Mouse (Mus musculus): ENCODE data around the gene Thap11. TPM values are rescaled to one million over a fixed set of nuclear protein-coding genes. Genes with fewer than 3 reads are reported as not detected.

Gene Thap11
- polyA plus RNA-seq, 1 experiment = 41.5 TPM

GRCm38 (mm10) chr8:105874301-105874700 is 19.4 kb downstream of the Thap11 start:
- H3K27ac ChIP-seq (ENCODE audit: insufficient read depth, low read depth, low read length) = peak overlapping the region; percentile 51
- TF ChIP-seq POLR2A (IDR thresholded peaks at IDR 0.05; ENCODE audit: low read depth, low read length) (no peak), CTCF (conservative IDR thresholded peaks at IDR 0.05; ENCODE audit: insufficient read depth, insufficient read length, low read depth, low read length) (no peak)
- no peaks in the 10 kb centered on the region for H3K27me3 ChIP-seq (replicated peaks; ENCODE audit: control insufficient read depth, insufficient read depth, low read length)
- peak; percentile 45 for DNase-seq
- peaks cover 4% of the 10 kb centered on the region; the same call in 1 of the 2 replicates for H3K4me1 ChIP-seq (ENCODE audit: control insufficient read depth, insufficient read depth, low read length)
- H3K36me3 ChIP-seq (ENCODE audit: control insufficient read depth, insufficient read depth, low read length) = no peaks in the 10 kb centered on the region
- 63% methylated on average over 6 of the region's 6 CpGs for WGBS
- no peak overlapping the region for H3K4me3 ChIP-seq (ENCODE audit: insufficient read depth, low read depth, low read length)

- H3K27me3 ChIP-seq (replicated peaks; ENCODE audit: control insufficient read depth, insufficient read depth, low read length) = no peaks in the 10 kb centered on the region
- no peak for TF ChIP-seq CTCF (conservative IDR thresholded peaks at IDR 0.05; ENCODE audit: insufficient read depth, insufficient read length, low read depth, low read length)
- peak; percentile 84 for TF ChIP-seq POLR2A (IDR thresholded peaks at IDR 0.05; ENCODE audit: low read depth, low read length)
- no peak within 1 kb of the TSS for H3K27ac ChIP-seq (ENCODE audit: insufficient read depth, low read depth, low read length)
- peaks cover 10% of the 10 kb centered on the region for H3K4me1 ChIP-seq (ENCODE audit: control insufficient read depth, insufficient read depth, low read length)
- peak within 1 kb of the TSS; percentile 96 for H3K4me3 ChIP-seq (ENCODE audit: insufficient read depth, low read depth, low read length)
- WGBS = under 1% methylated on average over 45 of the region's 45 CpGs
- peak; percentile 91 for DNase-seq
- H3K36me3 ChIP-seq (ENCODE audit: control insufficient read depth, insufficient read depth, low read length) = no peaks in the 10 kb centered on the region
Measured at GRCm38 (mm10) chr8:105880754-105881520, 26.0 kb downstream of the Thap11 start, which contains the start of gene Edc4. Edc4 (plus strand) TSS chr8:105880881.

DNA sequence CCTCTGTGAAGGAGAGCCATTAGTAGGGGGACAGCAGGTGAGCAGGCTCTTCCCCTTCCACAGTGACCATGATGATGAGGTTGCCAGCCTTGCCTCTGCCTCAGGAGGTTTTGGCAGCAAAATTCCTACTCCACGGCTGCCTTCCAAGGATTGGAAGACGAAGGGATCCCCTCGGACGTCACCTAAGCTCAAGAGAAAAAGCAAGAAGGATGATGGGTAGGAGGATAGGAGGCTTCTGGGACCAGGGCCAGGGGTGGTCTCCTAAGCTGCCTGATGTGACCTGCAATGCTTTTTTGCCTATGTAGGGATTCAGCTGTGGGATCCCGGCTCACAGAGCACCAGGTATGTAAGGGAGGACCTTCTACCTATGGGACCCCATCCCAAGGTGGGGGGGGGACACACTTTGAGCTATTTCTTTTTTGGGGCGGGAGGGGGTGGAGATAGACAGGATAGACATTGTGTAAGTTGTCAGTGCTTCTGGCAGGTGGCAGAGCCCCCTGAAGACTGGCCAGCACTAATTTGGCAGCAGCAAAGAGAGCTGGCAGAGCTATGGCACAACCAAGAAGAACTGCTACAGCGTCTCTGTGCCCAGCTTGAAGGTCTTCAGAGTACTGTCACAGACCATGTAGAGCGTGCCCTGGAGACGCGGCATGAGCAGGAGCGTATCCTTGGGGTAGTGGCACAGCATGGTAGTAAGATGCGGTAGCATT is 35.0 kb downstream of the Thap11 start:
- Histone ChIP-seq H3K27me3 (replicated peaks; ENCODE audit: control insufficient read depth, insufficient read depth, low read length) (no peaks in the 10 kb centered on the region), H3K4me3 (ENCODE audit: insufficient read depth, low read depth, low read length) (no peak overlapping the region), H3K36me3 (ENCODE audit: control insufficient read depth, insufficient read depth, low read length) (no peaks in the 10 kb centered on the region), H3K4me1 (ENCODE audit: control insufficient read depth, insufficient read depth, low read length) (no peaks in the 10 kb centered on the region), H3K27ac (ENCODE audit: insufficient read depth, low read depth, low read length) (no peak overlapping the region)
- WGBS = 92% methylated on average over 12 of the region's 12 CpGs
- no peak for DNase-seq
- TF ChIP-seq POLR2A (IDR thresholded peaks at IDR 0.05; ENCODE audit: low read depth, low read length) = no peak
- TF ChIP-seq CTCF (conservative IDR thresholded peaks at IDR 0.05; ENCODE audit: insufficient read depth, insufficient read length, low read depth, low read length) = no peak

DNA sequence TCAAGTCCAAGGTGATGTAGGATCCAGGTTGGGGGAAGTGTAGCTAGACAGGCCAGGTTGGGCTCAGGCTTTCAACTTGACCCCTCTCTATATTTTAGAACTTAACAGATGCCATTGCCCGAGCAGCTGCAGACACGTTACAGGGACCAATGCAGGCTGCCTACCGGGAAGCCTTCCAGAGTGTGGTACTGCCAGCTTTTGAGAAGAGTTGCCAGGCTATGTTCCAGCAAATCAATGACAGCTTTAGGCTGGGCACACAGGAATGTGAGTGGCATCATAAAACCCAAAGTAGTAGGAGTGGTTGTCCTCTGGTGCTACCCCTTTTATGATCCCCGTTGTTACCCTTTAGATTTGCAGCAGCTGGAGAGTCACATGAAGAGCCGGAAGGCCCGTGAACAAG is 35.9 kb downstream of the Thap11 start:
- no peaks in the 10 kb centered on the region for H3K36me3 ChIP-seq (ENCODE audit: control insufficient read depth, insufficient read depth, low read length)

GRCm38 (mm10) chr8:105892432-105892831 is 37.5 kb downstream of the Thap11 start:
- WGBS = 90% methylated on average over 6 of the region's 6 CpGs
- H3K36me3 ChIP-seq (ENCODE audit: control insufficient read depth, insufficient read depth, low read length) = no peaks in the 10 kb centered on the region
- peak; percentile 32 for DNase-seq

More for the DNA sequence above, 35.9 kb downstream of the Thap11 start:
- H3K27me3 ChIP-seq (replicated peaks; ENCODE audit: control insufficient read depth, insufficient read depth, low read length) = no peaks in the 10 kb centered on the region
- WGBS = 76% methylated on average over 6 of the region's 6 CpGs
- no peak for DNase-seq
- TF ChIP-seq CTCF (conservative IDR thresholded peaks at IDR 0.05; ENCODE audit: insufficient read depth, insufficient read length, low read depth, low read length) (no peak), POLR2A (IDR thresholded peaks at IDR 0.05; ENCODE audit: low read depth, low read length) (no peak)
- no peaks in the 10 kb centered on the region for H3K4me1 ChIP-seq (ENCODE audit: control insufficient read depth, insufficient read depth, low read length)
- H3K4me3 ChIP-seq (ENCODE audit: insufficient read depth, low read depth, low read length) = no peak overlapping the region
- no peak overlapping the region for H3K27ac ChIP-seq (ENCODE audit: insufficient read depth, low read depth, low read length)

DNA sequence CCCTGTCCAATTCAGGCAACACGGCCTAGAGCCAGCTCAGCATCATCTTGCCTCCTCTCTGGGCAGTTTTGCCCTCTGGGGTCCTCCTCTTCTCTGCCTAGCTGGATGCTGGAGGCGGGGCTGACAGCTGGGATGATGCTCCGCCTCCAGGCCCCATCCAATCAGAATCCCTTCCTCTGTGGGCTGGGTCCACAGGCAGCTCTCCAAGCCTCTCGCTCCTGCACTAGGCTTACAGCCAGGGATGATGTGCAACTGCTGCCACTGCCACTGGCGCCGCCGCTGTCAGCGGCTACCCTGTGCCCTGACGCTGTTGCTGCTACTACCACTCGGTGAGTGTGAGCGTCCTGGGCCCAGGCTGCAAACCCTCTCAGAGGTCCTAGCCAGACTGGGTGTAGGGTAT is 38.4 kb downstream of the Thap11 start, which contains the start of gene Nrn1l:
Gene Nrn1l, plus strand, starts transcription at position 229 of the 400 bp plus-strand sequence.
- DNase-seq = peak; percentile 87
- 18% methylated on average over 11 of the region's 11 CpGs for WGBS
- Histone ChIP-seq H3K4me1 (ENCODE audit: control insufficient read depth, insufficient read depth, low read length) (no peaks in the 10 kb centered on the region), H3K27me3 (replicated peaks; ENCODE audit: control insufficient read depth, insufficient read depth, low read length) (no peaks in the 10 kb centered on the region), H3K36me3 (ENCODE audit: control insufficient read depth, insufficient read depth, low read length) (no peaks in the 10 kb centered on the region), H3K27ac (ENCODE audit: insufficient read depth, low read depth, low read length) (no peak within 1 kb of the TSS), H3K4me3 (ENCODE audit: insufficient read depth, low read depth, low read length) (no peak within 1 kb of the TSS)
- TF ChIP-seq CTCF (conservative IDR thresholded peaks at IDR 0.05; ENCODE audit: insufficient read depth, insufficient read length, low read depth, low read length) = no peak
- TF ChIP-seq POLR2A (IDR thresholded peaks at IDR 0.05; ENCODE audit: low read depth, low read length) = no peak

More at GRCm38 (mm10) chr8:105892432-105892831, 37.5 kb downstream of the Thap11 start:
- Histone ChIP-seq H3K27me3 (replicated peaks; ENCODE audit: control insufficient read depth, insufficient read depth, low read length) (no peaks in the 10 kb centered on the region), H3K4me1 (ENCODE audit: control insufficient read depth, insufficient read depth, low read length) (no peaks in the 10 kb centered on the region), H3K4me3 (ENCODE audit: insufficient read depth, low read depth, low read length) (no peak overlapping the region), H3K27ac (ENCODE audit: insufficient read depth, low read depth, low read length) (no peak overlapping the region)
- no peak for TF ChIP-seq POLR2A (IDR thresholded peaks at IDR 0.05; ENCODE audit: low read depth, low read length)
- peak; percentile 60 for TF ChIP-seq CTCF (conservative IDR thresholded peaks at IDR 0.05; ENCODE audit: insufficient read depth, insufficient read length, low read depth, low read length)
